Mouse (Mus musculus): ENCODE data around the gene Arpin.

Arpin gene

GRCm38 (mm10) chr7:79892576-79893428 is 42.4 kb downstream of the Arpin start:
- in situ Hi-C loops (cut with MboI, MseI) = no loop called here

- in situ Hi-C loops (cut with MboI, MseI) = no loop called here
Observed at GRCm38 (mm10) chr7:79890436-79891221, 44.5 kb downstream of the Arpin start.

DNA sequence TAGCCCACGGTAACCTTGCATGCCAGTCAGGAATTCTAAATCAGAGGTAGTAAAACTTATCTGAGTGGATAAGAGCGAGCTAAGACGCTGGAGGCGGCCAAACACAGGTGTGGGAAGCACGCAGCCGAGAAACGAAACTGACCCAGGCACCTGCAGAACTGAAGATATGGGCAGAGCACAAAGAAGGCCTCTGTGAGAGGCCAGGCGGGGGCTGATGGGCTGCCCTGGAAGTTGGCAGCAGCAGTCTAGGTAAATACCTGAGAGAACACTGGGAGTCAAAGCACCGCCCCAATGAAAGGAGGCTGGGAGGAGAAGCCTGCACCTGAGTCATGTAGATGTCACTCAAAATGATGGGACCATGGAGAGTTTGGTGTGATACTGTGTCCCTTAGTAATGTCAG is 46.6 kb downstream of the Arpin start:
- in situ Hi-C loops (cut with MboI, MseI) = no loop called here

GRCm38 (mm10) chr7:79883613-79884334 is 51.4 kb downstream of the Arpin start:
- in situ Hi-C loops (cut with MboI, MseI) = no loop called here

GRCm38 (mm10) chr7:79881901-79882300 is 53.3 kb downstream of the Arpin start:
- in situ Hi-C loops (cut with MboI, MseI) = no loop called here

DNA sequence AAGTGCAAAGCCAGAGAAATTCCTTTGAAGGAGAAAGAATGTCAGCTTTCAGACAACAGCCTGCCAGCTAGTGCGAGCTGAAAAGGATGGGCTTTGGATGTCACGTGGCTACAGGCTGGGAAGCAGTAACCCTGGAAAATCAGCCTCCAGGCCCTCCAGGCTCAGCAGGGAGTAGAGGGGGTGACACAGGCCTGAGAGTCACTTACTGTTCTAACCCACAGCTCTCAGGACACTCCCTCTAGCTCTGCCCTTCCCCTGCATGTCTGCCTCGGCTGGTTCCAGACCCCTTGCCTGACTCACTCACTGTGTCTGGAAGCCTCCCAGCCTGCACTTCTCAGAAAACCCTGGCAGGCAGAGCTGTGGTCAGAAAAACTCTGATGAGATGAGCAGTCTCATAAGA is 54.2 kb downstream of the Arpin start:
- in situ Hi-C loops (cut with MboI, MseI) = no loop called here

GRCm38 (mm10) chr7:79880033-79880432 is 55.1 kb downstream of the Arpin start:
- in situ Hi-C loops (cut with MboI, MseI) = no loop called here

GRCm38 (mm10) chr7:79878455-79879025 is 56.6 kb downstream of the Arpin start:
- in situ Hi-C loops (cut with MboI, MseI) = no loop called here
